Mouse (Mus musculus) liver, adult 2 months (tissue): ENCODE data around the gene Atox1.

Experiments used
- CTCF ChIP-seq: fragments of 200-500 bp; IDR thresholded peaks from 2 replicates; pipeline ENCODE4 v1.5.1; 2011; ENCODE audit warnings: low read depth, low read length, control low read depth
- POLR2A ChIP-seq: fragments of 200-500 bp; IDR thresholded peaks from 2 replicates; pipeline ENCODE4 v1.6.1; 2011; ENCODE audit warnings: low read length, control low read depth; ENCODE audit not compliant: insufficient read depth; ENCODE audit errors: extremely low read depth

DNA sequence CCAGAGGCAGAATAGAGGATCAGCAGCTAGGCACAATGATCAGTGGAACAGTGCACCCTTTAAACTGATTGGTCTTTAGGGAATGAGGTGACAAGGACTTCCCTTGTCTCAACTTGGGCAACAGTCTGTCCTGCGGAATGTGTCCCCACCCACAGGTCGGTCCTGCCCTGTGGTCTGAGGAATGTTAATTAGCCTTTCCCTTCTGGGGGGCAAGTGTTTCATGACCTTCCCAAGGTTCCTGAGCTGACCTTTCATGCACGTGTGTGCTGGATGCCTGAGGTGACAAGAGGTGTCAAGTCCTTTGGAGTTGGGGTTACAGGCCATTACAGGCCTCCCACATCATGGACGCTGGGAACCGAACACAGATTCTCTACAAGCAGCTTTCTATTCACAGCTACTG, 21.3 kb downstream of the Atox1 start:
- TF ChIP-seq CTCF (no peak), POLR2A (no peak)
